Mouse (Mus musculus) kidney, postnatal 14 days (tissue): Measurements from ENCODE around the gene Tmem163.

Source experiments
- DNase-seq: peaks from one replicate; pipeline ENCODE4 v3.0.0; 2022; ENCODE audit warnings: mixed read lengths

Tmem163 gene

DNA sequence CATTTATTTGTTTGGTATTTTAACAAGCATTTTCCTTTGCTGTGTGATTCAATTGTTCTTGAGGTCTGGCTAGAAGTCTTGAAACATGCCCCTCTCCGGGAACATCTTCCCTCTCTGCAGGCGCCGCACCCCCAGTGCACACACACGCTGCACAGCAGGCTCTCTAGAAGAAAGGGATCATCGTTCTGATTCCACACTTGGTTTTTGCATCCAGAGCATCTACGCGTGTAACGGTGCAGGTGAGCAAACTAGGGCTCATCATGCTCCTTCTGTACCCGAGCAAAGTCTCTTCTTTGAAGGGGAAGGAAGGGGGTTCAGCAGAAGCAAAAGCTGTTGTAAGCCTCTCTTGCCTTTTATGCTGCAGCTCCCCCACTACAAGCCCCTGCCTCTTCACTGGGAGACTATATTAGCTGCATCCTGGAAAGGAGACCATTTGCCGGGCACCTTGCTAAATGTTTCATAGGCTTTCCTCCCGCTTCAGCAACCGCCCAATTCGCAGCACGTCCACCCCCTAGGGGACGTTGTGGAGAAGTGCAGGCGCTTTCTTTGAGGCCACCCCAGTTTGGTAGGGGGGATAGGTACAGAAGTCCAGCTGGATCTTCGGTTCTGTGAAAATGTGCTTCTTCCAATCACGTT, at the start of gene Tmem163:
TSS of gene Tmem163 (minus strand) at position 51 of the 636 bp plus-strand sequence.
- peak; percentile 38 for DNase-seq

DNA sequence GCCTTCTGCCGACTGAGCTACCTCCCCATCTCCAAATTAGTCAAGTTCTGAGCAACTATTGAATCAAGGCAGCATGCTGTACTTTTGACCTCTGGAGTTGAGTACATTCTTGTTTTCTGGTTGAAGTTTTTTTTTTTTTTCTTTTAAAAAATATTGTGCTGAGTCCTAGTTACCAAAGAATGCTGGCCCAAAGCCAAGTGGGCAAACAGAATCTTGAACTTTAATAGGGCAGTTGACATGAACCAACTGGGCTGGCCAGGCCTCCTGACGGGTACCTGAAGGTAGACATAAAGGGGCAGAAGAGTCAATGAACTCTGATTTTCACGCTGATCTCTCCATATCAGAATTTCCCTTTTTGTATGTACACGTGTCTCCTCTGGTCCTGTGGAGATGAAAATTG, 49.7 kb upstream of the Tmem163 start, which contains the start of gene Acmsd:
TSS of gene Acmsd (plus strand) at position 318 of the 400 bp plus-strand sequence.
- DNase-seq = peak; percentile 79

DNA sequence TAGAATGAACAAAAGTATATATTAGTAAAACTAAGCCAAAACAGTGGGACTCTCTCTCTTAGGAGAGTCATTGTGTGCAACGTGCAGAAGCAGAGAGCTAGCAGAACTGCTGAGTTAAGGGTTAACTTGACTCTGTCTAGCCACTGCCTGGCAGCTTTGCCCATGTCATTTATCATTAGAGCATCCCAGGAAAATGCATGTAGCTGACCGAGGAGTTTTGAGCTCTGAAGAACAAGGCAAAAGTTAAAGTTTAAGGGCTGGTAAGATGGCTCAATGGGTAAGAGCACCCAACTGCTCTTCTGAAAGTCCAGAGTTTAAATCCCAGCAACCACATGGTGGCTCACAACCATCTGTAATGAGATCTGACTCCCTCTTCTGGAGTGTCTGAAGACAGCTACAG, 44.2 kb upstream of the Tmem163 start:
- DNase-seq = peak; percentile 49

DNA sequence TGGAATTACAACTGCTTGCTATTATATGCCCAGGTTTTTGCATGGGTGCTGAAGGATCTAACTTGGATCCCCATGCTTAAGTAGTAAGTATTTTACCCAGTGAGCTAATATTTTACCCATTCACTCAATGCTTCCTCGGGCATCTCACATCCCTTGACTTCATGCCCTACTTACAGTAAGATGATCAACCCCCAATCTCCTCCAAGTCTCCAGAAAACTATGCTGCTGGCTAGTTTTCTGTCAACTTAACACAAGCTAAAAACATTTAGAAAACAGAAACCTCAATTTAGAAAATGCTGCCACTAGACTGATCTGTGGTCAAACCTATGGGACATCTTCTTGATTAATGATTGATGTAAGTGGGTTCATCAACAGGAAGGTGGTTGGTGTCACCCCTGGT, 38.9 kb upstream of the Tmem163 start:
- DNase-seq = no peak

DNA sequence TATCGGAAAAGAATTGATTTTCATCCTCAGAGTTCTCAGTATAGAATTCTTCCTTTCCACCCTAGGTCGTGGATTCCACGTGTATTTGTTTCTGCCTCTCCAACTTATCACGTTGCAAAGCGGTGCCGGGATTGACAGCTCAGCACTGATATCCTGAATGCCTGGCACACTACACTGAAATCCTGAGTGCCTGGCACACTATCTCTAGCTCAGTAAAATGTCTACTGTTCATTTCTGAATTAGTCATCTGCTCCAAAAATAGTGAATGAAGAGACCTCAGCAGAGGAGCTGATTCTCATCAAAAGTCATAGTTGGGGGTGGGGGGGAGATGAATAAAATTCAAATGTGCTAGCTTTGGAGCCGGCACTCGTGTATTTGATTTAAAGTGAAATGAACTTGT, 37.1 kb upstream of the Tmem163 start:
- no peak for DNase-seq

DNA sequence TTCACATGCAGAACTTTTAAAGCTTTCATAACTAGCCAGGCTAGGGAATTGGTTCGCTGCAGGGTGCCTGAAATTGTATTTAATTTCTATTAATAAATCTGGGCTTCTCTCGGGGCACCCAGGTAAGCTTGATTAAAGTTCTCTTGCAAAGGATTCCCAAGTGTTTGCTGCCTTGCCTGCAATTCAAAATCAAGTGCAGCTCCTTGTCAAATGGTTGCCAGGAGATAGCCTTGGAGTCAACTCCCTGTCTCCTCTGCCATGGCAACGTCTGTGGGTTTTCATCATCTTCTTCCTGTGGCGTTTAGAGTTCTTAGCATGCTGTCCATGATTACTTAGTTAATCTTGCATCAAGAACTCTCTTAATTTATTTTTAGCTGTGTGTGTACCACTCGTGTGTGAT, 26.9 kb upstream of the Tmem163 start:
- no peak for DNase-seq

DNA sequence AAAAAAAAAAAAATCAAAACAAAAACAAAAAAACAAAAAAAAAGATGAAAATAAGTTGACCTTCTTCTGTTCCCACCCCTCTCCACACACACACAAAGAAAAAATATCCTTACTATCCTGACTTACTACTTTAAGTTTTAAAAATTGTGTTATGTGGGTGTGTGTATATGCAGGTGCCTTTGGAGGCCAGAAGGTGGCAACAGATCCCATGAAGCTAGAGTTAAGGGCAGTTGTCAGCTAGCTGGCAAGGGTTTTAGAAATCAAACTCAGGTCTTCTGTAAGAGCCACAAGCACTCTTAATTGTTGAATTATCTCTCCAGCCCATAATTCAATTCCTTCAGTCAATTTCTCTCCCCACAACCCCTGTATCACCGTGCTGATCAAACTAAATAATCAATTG, 22.8 kb upstream of the Tmem163 start:
- no peak for DNase-seq

DNA sequence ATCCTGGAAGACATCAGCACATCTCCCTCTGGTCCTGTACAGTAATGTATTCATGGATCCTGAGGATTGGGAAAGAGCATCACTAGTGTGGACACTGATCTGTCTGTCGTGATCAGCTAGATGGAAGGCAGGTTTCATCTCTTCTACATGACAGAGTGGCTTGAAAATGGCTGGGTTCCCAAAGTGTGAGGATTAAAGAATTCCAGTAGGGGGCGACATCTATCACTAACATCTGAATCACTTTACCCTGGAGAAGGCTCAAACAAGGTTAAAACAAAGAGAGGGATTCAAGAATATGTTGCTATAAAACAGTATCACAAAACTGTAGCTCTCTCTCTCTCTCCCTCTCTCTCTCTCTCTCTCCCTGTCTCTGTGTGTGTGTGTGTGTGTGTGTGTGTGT, 17.2 kb upstream of the Tmem163 start:
- DNase-seq = peak; percentile 4

DNA sequence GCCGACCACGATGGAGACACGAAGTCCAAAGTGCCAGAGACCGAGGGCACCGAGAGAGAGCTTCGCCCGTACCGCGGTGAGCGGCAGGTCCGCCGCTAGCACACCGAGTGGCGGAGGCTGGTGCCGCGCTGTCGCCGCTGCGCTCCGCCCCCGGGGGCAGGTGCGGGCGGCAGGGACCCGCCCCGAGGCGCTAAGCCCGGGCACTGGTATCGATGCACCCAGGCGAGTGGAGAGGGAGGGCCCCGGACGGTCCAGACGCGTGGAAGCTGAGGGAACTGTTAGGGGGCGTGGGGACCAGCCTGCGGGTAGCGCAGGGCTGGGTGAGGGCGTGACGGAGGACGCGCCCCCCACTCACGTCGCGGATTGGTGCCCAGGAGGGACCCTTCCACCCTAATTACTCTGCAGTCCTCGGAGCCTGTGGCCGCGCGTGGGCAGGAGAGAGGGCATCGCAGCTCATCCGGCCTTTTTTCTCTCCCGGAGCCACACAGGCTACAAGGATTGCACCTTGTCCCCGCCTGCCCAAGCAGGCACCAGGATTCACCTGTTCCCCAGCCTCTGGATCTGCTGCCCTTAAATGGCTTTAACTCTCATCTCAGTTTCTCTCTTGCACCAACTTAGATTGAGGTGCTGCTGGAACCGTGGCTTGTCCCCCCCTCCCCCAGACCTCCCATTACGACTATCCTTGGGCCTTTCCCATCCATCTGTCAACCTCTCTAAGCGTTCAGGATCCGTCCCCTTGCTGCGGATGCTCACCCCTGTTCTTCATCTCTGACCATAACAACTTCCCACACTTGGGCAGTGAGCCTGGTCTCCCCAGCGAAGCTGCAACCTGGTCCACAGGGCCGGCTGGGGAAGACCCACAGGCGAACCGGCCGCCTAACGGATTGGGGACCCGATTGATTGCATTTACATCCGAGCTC, 1.4 kb downstream of the Tmem163 start:
- peak; percentile 37 for DNase-seq

DNA sequence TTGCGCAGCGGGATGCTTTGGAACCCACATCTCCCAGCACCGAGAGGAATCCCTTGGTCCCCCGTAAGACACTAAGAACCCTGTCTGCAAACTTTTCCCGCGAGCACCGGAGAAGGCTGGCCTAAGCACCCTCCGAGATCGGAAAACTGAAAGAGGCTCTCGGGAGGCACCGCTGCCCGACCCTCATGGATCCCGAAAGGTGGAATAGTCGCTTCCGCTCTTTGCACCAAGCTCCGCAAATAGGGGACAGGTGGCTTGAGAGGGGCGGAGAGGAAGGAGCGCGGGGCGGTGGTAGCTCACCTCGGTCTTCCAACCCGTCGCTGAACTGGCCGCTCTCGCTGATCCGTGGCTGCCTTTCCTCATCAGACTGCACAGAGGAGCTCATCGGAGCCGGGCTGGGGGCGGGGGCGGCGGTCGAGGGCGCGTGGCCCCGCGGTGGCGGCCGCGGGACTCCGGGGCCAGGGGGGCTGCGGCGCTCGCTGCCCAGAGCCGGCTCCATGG, 2.2 kb downstream of the Tmem163 start:
- DNase-seq = no peak

DNA sequence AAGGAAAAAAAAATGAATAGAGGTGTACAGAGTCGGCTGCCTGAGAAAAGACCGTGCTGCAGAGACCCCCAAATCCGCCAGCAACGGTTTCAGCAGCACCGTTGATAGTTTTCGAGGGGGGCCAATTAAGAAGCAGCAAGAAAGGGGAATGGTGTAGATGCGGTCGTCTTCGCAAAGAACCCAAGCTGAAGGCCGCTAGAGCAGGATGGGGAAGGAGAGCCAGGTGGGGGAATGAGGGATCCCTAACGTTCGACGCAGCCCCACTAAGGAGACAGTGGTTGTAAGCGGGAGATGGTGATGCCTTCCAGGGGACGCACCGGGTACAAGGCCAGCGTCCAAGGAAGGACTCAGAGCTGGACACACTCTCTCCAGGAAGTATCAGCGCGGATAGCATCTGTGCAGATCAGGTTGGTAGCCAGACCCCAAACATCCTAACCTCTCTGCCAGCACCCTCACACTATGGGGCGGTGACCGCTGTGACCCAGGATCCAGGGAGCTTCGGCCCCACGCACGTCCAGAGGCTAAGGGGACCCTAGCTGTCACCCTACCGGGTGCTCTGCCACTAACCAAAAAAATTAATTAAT, 2.7 kb downstream of the Tmem163 start:
- no peak for DNase-seq

DNA sequence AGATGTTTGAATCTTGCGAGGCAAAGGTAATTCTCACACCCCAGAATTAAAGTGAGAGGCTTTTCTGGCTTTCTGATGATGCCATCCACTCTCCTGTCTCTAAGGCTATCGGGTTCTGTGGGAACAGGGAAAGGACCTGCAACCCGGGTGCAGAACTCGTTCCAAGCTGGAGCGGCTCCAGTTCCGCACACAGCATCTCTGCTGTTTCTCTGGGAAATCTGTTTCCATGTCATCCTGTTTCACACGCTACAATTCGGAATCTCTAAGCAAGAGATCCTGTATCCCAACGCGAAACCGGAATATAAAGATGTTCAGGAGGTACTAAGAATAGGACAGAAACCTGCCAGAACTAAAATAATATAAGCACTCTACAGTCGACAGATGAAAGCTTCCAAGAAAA, 3.2 kb downstream of the Tmem163 start:
- DNase-seq = no peak

DNA sequence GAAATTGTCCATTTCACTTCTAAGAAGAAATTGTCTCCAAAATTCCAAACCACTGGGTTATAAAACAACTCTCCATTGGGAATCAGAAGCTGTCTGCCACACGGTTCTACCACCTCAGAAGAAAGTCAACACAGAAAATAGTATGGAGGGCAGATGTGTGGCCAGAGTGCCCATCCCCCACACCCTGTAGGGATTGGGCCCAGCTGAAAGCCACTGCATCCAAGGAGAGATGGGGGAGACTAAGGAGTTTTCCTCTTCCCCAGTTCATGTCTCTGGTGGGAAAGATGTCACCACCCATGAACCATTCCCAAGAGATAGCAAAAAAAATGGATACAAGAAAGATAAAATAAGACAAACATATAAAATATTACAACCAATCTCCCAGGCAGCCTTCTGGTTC, 4.1 kb downstream of the Tmem163 start:
- no peak for DNase-seq

DNA sequence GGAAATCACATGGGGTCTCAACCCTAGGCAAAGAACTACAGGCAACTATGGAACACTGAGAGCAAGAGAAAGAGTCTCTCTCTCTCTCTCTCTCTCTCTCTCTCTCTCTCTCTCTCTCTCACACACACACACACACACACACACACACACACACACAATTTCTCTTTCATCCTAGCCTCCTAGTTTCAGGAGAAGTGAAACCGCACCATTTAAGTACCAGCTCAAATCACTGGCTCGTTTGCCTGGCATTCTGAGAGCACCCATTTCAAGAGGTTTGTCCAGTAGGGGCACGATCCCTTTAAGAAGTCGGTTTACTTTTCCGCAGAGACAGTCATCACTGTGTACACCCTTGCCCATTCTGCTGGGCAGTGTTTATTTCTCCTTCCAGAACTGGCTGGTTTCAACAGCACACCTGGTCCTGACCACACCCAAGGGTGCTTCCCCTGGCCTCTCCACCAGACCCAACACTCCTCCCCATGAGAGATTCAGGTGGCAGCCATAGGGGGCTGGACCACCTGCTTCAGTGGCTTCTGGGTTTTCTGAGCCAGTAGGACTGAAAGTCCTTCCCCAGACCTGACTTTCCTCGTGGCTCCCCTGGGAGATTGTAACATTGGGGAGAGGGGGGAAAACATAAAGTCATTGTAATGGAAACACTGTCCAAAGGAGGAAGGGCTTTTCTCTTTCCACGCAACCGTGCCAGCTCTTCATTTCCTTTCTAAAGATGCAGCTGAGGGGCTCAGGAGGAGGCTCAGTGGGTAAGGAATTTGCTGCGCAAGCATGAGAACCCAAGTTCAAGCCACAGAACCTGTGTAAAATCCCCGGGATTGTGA, 5.9 kb downstream of the Tmem163 start:
- DNase-seq = no peak

DNA sequence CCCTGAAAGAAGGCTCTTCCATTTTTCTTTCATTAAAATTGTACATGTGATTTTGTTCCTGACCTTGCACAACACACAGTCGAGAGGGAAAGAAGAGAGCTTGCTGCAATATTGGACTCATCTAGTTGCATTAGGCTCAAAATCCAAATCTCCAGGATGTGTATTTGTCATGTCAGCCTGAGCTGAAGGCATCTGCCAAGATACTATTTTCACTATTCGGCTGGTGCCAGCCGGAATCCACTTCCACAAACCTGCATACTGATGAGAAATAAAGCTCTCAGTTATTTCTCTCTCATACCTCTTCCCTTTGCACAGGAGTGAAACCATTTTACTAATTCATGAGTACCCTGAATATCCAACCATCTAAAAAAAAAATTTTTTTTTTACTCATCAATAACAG, 11.2 kb downstream of the Tmem163 start:
- DNase-seq = no peak

DNA sequence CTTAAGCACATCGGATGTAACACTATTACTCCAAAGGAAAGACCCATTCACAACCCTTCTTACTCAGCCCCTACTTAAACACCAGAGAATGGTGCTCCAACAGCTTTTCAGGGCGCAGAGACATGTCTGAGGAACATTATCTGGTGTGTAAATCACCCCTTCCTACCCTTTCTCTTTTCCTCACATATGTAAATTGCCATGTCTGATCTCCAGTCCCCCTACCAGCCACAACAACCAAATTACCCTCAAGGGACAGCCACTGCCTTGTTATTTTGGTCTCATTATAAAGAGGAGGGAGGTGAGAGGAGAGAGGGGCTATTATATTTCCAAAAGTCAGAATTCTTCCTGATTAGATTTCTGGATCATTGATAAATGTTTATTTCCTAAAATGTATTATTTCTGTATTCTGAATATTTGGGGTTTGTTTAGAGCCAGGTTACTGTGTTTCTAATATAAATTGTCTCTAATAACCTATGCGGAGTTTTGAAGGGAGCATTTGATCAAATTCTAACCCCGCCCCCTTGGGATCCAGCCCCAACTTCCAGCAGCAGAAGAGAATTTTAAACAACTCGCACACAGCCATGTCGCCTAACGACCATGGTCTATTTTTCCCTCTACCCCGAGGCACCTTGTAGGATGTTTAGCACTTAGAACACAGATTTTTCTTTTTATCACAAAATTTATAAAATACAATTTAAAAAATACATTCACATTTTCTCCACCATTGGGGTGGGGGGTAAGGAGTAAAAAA, 12.1 kb downstream of the Tmem163 start:
- DNase-seq = no peak

DNA sequence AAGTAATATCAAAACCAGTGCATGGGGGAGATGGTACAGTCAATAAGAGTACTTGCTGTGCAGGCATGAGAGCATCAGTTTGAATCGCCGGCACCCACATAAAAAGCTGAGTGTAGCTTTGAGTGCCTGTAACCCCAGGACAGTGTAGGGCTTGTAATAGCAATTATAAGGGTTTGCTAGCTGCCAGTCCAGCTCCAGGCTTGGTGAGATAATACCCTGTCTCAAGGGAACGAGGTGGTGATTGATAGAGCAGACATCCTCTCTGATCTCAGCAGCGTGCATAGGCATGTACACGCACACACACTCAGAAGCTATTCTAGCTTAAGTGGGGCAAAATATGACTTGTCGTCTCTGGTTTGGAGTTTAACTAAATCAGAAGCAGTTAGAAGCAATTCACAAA, 13.1 kb downstream of the Tmem163 start:
- no peak for DNase-seq

DNA sequence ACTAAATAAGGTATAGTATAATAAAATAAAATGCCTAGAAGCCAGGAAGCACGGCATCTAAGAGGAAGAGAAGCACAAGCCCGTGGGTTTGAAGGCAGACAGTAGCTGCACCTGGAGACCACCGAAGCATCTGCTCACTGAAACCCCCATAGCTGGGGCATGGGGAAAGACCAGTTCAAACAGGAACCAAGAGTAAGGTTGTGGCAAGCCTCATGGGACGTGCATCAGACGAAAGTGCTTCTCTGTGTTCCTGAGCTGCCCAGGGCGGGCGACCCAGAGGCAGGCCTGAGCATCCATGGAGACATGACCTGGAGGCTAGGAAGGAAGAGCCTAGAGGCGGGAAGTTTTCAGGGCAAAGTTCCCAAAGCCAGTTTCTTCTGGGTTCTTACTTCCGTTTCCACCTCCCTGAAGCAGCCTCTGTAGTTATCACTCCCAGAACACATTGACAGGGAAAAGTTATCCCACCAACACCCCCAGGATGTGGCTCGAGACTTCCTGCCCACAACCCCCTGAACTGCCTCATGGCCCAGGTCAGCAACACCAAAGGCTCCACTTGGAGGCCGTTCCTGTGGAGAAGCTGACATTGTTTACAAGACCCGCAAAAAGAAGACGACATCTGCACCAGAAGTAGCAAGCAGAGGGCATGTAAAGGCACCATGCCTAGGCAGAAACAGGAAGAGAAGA, 16.8 kb downstream of the Tmem163 start:
- no peak for DNase-seq

DNA sequence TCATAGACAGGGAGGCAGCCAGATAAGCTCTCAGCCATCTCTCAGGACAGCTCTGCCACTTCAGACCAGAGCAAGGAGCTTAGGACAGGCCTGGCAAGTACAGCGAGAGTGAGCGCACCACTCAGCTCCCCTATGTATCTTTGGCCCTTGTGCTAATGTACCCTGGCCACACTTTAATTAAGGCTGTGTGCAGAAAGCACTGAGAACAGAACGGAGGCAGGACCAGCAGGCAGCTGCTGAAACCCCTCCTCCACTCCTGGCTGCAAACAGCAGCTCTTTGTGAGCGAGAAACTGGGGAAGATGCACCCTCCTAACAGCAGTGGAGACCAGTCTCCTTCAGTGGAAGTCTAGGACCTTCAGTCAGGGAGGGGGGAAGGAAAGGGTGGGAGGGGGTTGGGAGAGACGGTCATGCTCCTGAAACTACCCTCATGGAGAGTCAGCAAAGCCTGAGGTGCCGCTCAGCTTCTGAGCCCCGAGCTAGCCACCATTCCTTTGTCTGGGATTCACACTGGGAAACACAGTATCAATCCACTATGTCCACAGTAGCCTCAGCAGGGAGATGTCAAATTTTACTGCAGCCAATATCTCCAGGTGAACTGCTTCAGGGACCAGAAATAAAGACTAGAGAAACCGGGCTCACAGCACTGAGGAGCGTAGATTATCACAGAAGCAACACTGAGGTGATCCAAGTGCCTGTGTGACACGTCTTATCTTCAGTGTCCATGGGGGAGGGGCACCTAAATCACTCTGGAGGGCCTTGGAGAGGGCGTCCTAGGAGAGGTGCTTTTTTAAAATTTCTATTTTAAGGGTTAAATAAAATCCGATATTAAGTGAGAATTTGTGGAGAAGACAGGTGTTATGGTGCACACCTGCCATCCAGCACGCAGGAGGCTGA, 18.0 kb downstream of the Tmem163 start:
- no peak for DNase-seq

DNA sequence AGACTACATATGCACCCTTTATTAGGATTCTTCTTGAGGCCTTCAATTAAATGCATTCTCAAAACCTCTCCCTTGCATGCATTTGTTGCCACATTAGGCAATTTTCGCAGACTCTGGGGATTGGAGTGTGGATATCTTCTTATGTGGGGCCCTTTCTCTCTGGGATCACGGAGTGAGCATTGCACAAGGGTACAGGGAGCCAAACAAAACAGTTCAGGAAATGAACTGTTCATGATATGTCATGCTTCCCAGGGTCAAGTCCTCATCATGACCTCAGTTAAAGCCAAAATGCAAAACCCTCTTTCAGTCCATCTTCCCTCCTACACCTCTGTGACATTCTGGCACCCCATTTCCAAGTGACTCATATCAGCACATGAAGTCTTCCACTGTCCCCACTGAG, 27.8 kb downstream of the Tmem163 start:
- no peak for DNase-seq
